Mouse (Mus musculus) liver, embryonic 16.5 days (tissue): ENCODE data around the gene Uso1. TPM values are rescaled to one million over a fixed set of nuclear protein-coding genes. Genes with fewer than 3 reads are reported as not detected.

ENCODE experiments used
- ATAC-seq: fragments of 200-750 bp; cut with Nextera tagmentation; 2 replicates; pipeline ENCODE4 v1.8.0; 2017; ENCODE audit warnings: low read depth, mild to moderate bottlenecking, moderate number of reproducible peaks, moderate library complexity
- H3K27ac ChIP-seq: fragments of 300-500 bp; sonication (generic); 2 replicates; pipeline ENCODE4 v1.5.1; 2014; ENCODE audit warnings: mild to moderate bottlenecking, low read length
- H3K27me3 ChIP-seq: fragments of 300-500 bp; sonication (generic); 2 replicates; pipeline ENCODE4 v1.6.1; 2014; ENCODE audit warnings: low read depth, low read length, mixed read lengths; ENCODE audit not compliant: control insufficient read depth, insufficient read depth
- H3K36me3 ChIP-seq: fragments of 300-500 bp; sonication (generic); 2 replicates; pipeline ENCODE4 v1.6.1; 2014; ENCODE audit warnings: mild to moderate bottlenecking; ENCODE audit not compliant: control insufficient read depth, insufficient read depth
- H3K4me1 ChIP-seq: fragments of 300-500 bp; sonication (generic); 2 replicates; pipeline ENCODE4 v1.6.1; 2014; ENCODE audit warnings: low read depth, low read length, mixed read lengths; ENCODE audit not compliant: control insufficient read depth
- H3K4me2 ChIP-seq: fragments of 300-500 bp; sonication (generic); 2 replicates; pipeline ENCODE4 v1.6.1; 2014; ENCODE audit warnings: low read depth, low read length, mixed read lengths
- H3K4me3 ChIP-seq: fragments of 300-500 bp; sonication (generic); 2 replicates; pipeline ENCODE4 v1.5.1; 2014; ENCODE audit warnings: low read depth, mild to moderate bottlenecking, low read length
- H3K9ac ChIP-seq: fragments of 300-500 bp; sonication (generic); 2 replicates; pipeline ENCODE4 v1.6.1; 2014; ENCODE audit warnings: low read depth, low read length
- H3K9me3 ChIP-seq: fragments of 300-500 bp; sonication (generic); replicated peaks from 2 replicates; pipeline ENCODE4 v1.6.1; 2016; ENCODE audit warnings: low read length; ENCODE audit not compliant: control insufficient read depth
- WGBS: fragments of 180-500 bp; shearing (Covaris S2); extraction: QIAGEN DNeasy Blood & Tissue Kit; methylation state at CpG from one replicate; pipeline ENCODE4 v1.1.7; 2014; ENCODE audit not compliant: insufficient replicate concordance; 5-methylcytosine and 5-hydroxymethylcytosine counted together
- polyA plus RNA-seq: library from polyadenylated mRNA; unstranded; fragments of >200 nt; fragmentation: Nextera tagmentation; extraction: Ambion mirVana; gene quantifications from 2 replicates; pipeline ENCODE4 v1.2.1, GENCODE M21; 2015

Gene Uso1
- polyA plus RNA-seq, 1 experiment from 2014 or later = 19.3 TPM

DNA sequence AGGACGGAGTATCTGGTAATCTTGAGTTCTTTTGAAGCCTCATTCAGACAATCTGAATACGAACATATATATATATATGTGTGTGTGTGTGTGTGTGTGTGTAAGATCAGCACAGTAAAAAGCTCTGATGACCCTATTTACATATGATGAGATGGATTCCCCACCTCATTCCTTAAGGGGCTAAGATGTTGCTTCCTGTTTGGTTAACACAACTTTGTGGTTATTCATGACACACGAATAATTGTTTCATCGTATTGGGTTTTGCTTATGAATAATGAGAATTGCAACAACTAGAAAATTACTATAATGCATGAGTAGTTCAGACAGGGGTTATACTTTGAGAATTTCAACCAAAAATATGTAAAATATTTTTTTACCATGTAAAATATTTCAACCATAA is 77.6 kb downstream of the Uso1 start, which contains the start of gene U90926:
U90926 (minus strand) TSS at position 101 of the 400 bp plus-strand sequence.
- Histone ChIP-seq H3K27ac (no peak within 1 kb of the TSS), H3K27me3 (no peaks in the 10 kb centered on the region; the same call in 1 of the 2 replicates), H3K4me3 (no peak within 1 kb of the TSS), H3K36me3 (no peaks in the 10 kb centered on the region), H3K9ac (no peak within 1 kb of the TSS), H3K9me3 (no peaks in the 10 kb centered on the region), H3K4me2 (no peak within 1 kb of the TSS), H3K4me1 (no peaks in the 10 kb centered on the region)
- WGBS = 72% methylated on average over 4 of the region's 4 CpGs
- ATAC-seq = no peak

DNA sequence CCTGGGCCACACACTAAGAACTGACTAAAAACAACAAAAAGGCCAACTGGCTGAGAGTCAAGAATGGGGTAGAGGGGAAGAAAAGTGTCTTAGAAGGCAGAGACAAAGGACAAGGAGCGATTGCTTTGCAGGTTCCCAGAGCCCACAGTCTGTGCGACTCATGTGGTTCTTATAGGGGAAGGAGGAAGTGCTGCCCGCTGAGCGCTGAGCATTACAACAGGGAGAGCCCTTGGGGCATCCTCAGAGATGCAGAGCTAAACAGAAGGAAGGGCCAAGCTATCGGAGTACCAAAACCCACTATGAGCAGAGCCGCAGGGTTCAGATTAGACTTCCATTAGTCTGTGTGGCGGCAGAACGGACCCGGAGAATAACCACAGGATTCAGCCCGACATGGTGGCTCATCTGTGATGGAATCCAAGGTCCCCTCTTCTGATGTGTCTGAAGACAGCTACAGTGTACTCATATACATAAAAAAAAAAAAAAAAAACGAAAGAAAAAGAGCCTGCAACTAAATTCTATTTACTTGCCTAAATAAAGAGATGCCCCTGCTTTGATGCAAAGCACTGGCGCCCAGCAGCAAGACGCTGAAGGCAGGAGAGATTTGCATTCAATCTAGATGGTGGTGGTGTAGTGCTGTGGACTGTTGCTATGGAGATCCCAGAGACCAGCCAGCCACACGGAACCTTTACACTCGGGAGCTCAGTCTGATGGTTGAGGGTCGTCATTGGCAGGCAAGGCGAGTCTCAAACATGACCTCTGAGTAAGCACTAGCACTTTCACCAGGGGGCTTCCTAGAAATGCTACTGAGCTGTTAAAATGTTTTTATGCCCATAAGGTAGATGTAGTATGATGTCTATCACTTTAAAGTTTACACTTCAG is 81.4 kb downstream of the Uso1 start:
- H3K9ac ChIP-seq = no peak overlapping the region
- H3K9me3 ChIP-seq = no peaks in the 10 kb centered on the region
- no peaks in the 10 kb centered on the region for H3K27me3 ChIP-seq
- WGBS = 47% methylated on average over 17 of the region's 17 CpGs
- H3K4me2 ChIP-seq = no peak overlapping the region
- H3K4me1 ChIP-seq = no peaks in the 10 kb centered on the region
- no peak overlapping the region for H3K27ac ChIP-seq
- H3K4me3 ChIP-seq = no peak overlapping the region
- no peaks in the 10 kb centered on the region for H3K36me3 ChIP-seq
- ATAC-seq = no peak

DNA sequence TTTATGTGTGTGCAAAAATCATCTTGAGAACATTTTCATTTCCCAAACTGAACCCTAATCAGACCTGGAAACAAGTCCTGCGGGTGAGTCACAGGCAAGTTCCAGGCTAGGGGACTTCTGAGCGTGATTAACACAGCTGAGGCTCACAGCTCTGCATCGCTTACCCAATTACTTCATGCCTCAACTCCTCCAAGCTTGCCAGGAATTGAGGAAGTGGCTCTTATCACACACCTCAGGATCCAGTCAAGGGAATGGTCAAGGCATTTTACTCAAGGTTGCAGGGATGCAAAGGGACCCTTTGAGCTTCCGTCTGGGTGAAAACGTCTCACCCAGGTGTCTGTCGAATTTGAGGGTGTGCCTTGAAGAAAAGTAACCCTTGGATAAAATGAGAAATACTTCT is 82.1 kb downstream of the Uso1 start:
- H3K9ac ChIP-seq = no peak overlapping the region
- no peaks in the 10 kb centered on the region for H3K4me1 ChIP-seq
- no peak overlapping the region for H3K27ac ChIP-seq
- no peaks in the 10 kb centered on the region for H3K9me3 ChIP-seq
- no peaks in the 10 kb centered on the region for H3K36me3 ChIP-seq
- no peaks in the 10 kb centered on the region for H3K27me3 ChIP-seq
- WGBS = 33% methylated on average over 6 of the region's 6 CpGs
- no peak overlapping the region for H3K4me3 ChIP-seq
- H3K4me2 ChIP-seq = no peak overlapping the region
- ATAC-seq = no peak

- H3K4me3 ChIP-seq = no peak overlapping the region
- H3K27ac ChIP-seq = no peak overlapping the region
- H3K4me2 ChIP-seq = no peak overlapping the region
- no peak overlapping the region for H3K9ac ChIP-seq
- ATAC-seq = no peak
- no peaks in the 10 kb centered on the region for H3K4me1 ChIP-seq
- no peaks in the 10 kb centered on the region for H3K9me3 ChIP-seq
- no peaks in the 10 kb centered on the region for H3K36me3 ChIP-seq
- H3K27me3 ChIP-seq = no peaks in the 10 kb centered on the region
- 65% methylated on average over 8 of the region's 8 CpGs for WGBS
Measured at GRCm38 (mm10) chr5:92220287-92220902, 82.7 kb downstream of the Uso1 start.

DNA sequence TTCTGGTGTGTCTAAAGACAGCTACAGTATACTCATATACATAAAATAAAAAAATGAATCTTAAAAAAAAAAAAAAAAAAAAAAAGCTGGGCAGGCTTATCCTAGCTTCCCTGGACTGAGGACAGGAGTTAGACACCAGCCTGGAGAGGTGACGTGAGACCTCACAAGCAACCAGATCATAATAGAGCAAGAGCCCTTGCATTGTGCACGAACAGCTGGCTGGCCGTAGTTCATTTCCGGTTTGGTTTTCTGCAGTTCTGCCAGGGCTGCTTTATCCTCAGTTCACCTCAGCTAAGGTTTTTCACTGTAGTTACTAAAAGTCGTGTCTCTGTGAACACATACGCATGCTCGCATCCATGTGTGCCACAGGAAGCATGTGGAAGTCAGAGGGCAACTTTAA is 90.0 kb downstream of the Uso1 start:
- H3K36me3 ChIP-seq = no peaks in the 10 kb centered on the region
- no peaks in the 10 kb centered on the region for H3K9me3 ChIP-seq
- H3K27ac ChIP-seq = no peak overlapping the region
- H3K4me1 ChIP-seq = no peaks in the 10 kb centered on the region
- H3K9ac ChIP-seq = no peak overlapping the region
- H3K27me3 ChIP-seq = peaks cover 6% of the 10 kb centered on the region; the same call in 1 of the 2 replicates
- WGBS = 62% methylated on average over 7 of the region's 7 CpGs
- no peak overlapping the region for H3K4me2 ChIP-seq
- H3K4me3 ChIP-seq = no peak overlapping the region
- ATAC-seq = no peak

- Histone ChIP-seq H3K27me3 (peaks cover 6% of the 10 kb centered on the region; the same call in 1 of the 2 replicates), H3K36me3 (no peaks in the 10 kb centered on the region), H3K4me3 (no peak overlapping the region), H3K9me3 (no peaks in the 10 kb centered on the region), H3K27ac (no peak overlapping the region), H3K4me2 (no peak overlapping the region), H3K9ac (no peak overlapping the region), H3K4me1 (no peaks in the 10 kb centered on the region)
- WGBS = 38% methylated on average over 10 of the region's 10 CpGs
- no peak for ATAC-seq
Measured at GRCm38 (mm10) chr5:92228776-92229175, 91.0 kb downstream of the Uso1 start.

- WGBS = 81% methylated on average over 3 of the region's 3 CpGs
- ATAC-seq = no peak
- H3K4me2 ChIP-seq = no peak overlapping the region
Measured at GRCm38 (mm10) chr5:92229514-92229913, 91.8 kb downstream of the Uso1 start.

DNA sequence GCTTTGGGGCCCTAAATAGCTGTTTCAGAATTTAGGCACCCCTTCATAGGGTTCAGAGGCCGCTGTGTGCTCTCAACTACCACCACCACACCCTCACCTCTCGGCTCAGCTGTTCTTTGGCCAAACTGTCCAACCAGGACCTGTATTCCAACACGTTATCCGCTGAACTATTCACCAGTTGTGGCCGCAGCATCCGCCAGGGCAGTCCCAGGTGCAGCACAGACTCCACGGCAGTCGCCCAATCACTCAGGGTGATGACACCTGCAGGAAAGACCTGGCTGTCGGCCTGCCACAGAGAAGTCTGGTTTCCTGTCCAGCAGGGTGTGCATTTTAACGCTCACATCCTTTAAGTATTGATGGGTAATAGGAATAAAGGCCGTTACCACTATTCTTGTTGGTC is 92.6 kb downstream of the Uso1 start:
- Histone ChIP-seq H3K4me2 (no peak overlapping the region), H3K9me3 (no peaks in the 10 kb centered on the region), H3K27ac (no peak overlapping the region), H3K27me3 (peaks cover 6% of the 10 kb centered on the region; the same call in 1 of the 2 replicates), H3K9ac (no peak overlapping the region), H3K4me1 (no peaks in the 10 kb centered on the region), H3K36me3 (no peaks in the 10 kb centered on the region), H3K4me3 (no peak overlapping the region)
- no peak for ATAC-seq
- WGBS = 66% methylated on average over 11 of the region's 11 CpGs

More at GRCm38 (mm10) chr5:92229514-92229913, 91.8 kb downstream of the Uso1 start:
- Histone ChIP-seq H3K9me3 (no peaks in the 10 kb centered on the region), H3K4me1 (no peaks in the 10 kb centered on the region), H3K4me3 (no peak overlapping the region), H3K36me3 (no peaks in the 10 kb centered on the region), H3K27ac (no peak overlapping the region), H3K27me3 (peaks cover 6% of the 10 kb centered on the region; the same call in 1 of the 2 replicates), H3K9ac (no peak overlapping the region)

DNA sequence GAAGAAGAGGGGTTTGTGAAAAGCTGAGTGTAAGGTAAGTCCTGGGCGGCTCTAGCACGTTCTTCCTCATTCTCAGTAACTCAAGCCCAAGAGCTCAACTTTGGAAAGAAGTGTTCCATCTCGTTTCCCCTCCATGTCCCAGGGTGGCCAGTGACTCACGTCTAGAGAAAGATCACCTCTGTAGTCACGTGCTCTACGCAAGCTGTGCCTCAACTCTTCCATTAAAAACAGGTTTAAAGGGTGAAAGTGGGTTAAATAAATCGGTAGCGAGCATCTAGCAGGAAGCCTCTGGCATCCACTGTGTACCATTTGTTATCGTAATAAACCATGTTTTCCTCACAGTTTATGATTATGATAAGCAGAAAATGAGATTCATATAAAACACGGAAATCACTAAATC is 94.1 kb downstream of the Uso1 start:
- H3K9ac ChIP-seq = no peak overlapping the region
- H3K4me2 ChIP-seq = no peak overlapping the region
- ATAC-seq = no peak
- WGBS = 56% methylated on average over 10 of the region's 10 CpGs
- no peak overlapping the region for H3K27ac ChIP-seq
- no peaks in the 10 kb centered on the region for H3K36me3 ChIP-seq
- H3K27me3 ChIP-seq = peaks cover 6% of the 10 kb centered on the region; the same call in 1 of the 2 replicates
- H3K4me1 ChIP-seq = no peaks in the 10 kb centered on the region
- H3K4me3 ChIP-seq = no peak overlapping the region
- no peaks in the 10 kb centered on the region for H3K9me3 ChIP-seq
